Mouse (Mus musculus) ovary, postnatal 36 days (tissue): ENCODE measurements around the gene Iah1.
A peak's percentile ranks its signal among the peaks of the same experiment; 100 is the strongest.

Source experiments
- DNase-seq: peaks from one replicate; pipeline ENCODE4 v3.0.0; 2022; ENCODE audit warnings: low spot score, mixed read lengths

Gene Iah1

GRCm38 (mm10) chr12:21315923-21316868 is at the start of gene Iah1:
Gene Iah1 (plus strand): TSS chr12:21316389.
- peak; percentile 86 for DNase-seq

- no peak for DNase-seq
Measured at GRCm38 (mm10) chr12:21266784-21267098, 49.4 kb upstream of the Iah1 start.

DNA sequence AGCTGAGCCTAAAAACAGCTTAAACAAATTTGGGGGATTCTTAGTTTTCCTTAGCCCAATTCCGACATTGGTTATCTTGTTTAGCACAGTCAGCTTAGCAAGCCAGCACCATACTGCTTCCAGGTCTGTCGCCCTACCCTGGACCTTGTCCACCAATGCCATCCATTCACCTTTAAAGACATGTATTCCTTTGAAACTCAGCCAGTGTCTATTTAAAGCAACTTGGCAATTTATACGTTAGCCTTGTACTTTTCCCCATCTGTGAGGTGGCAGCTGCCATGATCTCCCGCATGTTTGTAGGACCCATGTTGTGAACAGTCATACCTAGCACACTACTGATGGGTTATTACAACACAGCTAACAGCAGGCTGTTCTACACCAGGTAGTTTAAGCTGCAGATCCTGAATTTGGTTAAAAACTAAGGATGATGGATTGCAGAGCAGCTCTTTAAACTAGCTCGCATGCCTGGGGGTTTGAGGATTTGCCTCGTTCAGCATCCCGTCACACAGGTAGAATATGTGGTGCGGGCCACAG is 48.0 kb upstream of the Iah1 start:
- DNase-seq = no peak

DNA sequence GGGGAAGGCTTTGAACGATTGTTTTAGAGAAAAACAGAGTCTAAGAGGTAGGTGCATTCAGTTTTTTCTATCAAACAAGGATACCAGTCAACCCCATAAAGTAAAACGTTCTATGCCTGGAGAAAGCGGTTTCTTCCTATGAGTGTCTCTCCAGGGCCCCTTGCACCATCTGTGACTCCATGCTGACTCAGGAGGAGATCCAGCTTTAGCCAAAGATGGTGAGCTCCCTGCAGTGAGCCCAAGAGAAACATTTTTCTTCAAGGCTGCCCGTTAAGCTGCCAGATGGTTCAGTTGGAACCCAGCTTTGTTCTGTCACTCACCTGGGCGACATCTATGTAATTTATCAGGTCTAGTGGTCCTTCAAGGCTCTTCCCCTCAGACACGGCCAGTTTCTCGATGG is 41.7 kb upstream of the Iah1 start:
- DNase-seq = no peak

DNA sequence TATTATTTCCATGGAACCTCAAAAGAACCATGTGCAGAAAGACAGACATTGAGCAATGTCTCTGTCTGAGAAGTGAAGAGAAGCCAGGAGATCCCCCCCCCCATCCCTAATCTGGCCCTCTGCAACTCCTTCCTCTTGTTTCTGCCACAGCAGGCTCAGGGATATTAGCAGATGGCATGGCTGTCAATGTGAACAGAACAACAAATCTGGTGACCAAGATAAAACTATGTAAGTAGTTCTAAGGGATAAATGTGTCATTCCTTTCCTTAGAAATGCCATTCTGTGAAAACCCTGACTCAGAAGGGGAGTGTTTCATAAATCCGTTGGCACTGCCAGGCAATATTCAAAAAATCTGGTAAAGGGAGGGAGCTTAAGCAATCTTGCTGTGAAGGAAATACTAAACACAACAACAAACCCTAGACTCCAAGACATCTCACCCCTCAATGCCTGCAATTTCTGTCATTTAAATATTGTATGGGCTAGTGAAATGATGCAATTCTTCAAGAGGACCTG is 38.8 kb upstream of the Iah1 start:
- DNase-seq = no peak

DNA sequence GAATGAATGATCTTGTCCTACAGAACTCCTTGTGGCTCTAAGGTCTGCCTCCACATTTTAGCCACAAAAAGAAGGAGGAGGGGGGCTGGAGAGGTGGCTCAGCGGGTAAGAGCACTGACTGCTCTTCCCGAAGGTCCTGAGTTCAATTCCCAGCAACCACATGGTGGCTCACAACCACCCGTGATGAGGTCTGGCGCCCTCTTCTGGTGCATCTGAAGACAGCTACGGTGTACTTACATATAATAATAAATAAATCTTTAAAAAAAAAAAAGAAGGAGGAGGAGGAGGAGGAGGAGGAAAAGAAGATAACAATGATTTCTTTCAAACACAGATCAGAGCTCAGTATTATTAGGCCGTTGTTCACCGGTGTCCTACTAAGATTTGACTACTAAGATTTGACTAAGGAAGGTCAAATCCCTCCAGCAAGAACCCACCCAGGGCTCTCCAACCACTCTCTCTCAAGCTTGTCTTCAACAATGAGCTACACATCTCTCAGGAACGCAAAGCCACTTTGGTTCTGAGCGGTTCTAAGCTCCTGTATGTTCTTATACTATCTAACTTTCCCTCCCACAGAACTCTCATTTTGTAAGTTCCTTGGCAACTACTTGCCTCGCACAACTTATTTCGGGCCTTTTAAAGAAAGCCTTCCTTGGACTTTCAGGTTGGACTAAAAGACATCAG is 31.3 kb upstream of the Iah1 start, which contains the start of gene Cpsf3:
Cpsf3 (plus strand) TSS at position 631 of the 681 bp plus-strand sequence.
- no peak for DNase-seq

DNA sequence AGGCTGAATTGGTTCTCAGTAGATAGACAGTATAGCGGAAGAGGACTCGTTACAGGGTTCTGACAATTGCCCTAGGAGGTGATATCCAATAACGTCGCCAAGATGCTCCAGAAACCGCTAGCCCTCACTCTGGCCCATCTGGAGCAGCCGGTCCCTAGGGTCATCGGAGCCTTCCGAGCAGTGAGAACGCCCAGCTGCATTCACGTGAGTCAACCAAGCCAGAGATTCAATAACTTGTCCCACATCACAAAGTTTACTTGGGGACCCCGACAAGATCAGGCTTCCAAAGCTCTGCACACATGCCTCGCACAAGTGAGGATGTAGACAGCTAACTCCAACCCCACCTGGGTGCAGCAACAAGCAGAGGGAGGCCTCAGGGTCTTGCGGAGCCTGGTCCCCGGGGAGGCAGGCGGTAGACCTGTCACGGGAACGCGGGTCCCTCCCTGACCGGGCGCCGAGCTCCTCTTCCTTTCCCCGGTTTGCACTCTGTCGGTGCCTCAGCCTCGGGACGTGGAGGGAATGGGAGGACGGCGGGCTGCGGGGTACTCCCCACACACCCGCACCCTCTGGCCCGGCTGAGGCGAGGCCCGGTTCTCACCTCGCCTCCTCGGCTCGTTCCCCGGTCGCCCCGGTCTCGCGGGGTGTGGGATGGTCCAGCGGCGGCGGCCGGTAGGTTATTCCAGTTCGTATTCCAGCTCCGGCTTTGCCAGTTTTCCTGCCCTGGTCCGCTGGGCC is 30.5 kb upstream of the Iah1 start:
- no peak for DNase-seq

DNA sequence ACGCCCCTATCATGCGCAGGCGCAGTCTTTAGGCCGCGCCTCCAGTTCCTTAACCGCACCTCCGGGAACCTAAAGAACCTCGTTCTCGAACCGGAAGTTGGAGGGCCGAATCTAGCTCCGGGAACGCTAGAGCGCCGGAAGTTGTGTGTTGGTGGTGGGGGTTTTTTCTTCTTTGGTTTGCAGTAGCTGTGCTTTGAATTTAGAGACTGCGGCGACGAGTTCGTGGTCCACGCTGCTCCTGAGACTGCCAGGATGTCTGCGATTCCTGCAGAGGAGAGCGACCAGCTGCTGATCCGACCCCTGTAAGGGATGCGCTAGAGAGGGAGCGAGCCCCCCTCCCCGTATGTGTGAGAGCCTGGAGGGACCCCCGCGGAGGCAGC is 30.0 kb upstream of the Iah1 start, which contains the start of gene Itgb1bp1:
Itgb1bp1 (minus strand) TSS at position 42 of the 380 bp plus-strand sequence.
- peak; percentile 99 for DNase-seq

DNA sequence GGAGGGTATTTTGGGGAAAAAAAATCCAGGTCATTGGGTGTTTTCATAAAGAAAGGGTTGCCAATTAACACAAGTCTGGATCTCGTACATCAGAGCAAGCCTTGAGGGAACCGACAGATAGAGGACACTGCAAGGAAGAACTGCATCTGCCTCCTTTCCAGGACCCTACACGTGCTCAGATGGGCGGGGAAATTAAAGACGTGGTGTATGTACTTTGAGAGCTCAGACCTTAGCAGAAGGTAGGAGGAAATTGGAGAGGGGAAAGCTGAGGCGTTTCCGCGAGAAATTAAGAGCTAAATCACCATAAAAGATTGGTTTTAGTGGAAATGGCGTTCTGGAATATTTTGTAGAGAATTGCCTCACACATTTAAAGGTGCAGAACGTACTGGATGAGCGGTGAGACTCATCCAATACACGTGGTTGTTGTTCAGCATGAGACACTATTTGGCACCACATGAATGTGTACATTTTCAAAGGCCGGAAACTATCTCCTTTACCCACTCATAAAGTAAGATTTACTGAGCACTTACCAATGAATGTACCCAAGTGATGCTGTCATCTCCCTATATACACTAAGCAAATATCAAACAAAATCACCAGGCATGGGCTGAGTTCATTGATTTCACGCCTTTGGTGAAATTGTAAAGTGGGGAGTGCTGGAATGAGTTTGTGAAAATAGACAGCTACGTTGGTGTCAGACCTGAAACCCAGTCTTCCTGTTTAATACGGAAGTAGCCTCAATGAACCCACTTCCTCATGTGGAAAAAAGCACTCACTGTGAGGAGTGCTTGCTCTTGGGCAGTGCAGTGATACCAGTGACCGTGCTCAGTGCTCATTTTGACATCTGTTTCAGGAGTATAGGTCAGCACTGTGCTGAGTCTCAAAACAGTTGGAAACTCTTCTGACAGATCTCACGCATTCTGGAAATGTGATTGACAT is 29.2 kb upstream of the Iah1 start:
- DNase-seq = no peak

GRCm38 (mm10) chr12:21288716-21289395 is 27.3 kb upstream of the Iah1 start:
- DNase-seq = no peak

- no peak for DNase-seq
Measured at GRCm38 (mm10) chr12:21289651-21290050, 26.5 kb upstream of the Iah1 start.

DNA sequence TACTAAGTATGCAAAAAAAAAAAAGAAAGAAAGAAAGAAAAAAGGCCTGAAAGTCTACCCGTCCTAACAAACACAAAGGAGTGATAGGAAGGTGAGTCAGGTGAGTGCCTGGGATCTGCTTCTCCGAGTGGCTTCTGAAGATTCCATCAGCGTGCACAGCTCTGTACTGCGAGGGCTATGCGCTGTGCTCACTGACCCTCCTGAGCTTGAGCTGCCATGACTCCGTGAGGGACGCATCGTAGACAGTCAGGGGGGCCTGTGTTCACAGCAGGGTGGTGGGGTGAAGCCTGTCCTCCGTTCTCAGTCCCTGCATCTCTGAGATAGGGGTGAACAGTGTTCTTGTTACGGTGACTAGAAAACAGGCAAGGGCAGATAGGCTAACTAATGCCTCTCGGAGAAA is 17.3 kb upstream of the Iah1 start:
- DNase-seq = no peak

DNA sequence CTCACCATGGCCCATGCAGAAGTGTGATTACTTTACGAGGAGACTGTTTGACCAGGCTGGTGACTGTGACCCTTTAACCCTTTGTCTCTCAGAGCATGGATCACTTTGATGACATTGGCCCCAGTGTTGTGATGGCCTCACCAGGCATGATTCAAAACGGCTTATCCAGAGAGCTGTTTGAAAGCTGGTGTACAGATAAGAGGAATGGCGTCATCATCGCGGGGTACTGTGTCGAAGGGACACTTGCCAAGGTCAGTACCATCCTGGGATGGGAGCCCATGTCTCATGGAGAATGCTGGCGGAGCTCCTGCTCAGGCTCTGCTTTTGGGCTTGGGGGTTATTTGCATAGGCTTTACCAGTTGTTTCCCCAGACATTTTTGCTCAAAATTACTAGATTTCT is 14.9 kb upstream of the Iah1 start:
- no peak for DNase-seq

DNA sequence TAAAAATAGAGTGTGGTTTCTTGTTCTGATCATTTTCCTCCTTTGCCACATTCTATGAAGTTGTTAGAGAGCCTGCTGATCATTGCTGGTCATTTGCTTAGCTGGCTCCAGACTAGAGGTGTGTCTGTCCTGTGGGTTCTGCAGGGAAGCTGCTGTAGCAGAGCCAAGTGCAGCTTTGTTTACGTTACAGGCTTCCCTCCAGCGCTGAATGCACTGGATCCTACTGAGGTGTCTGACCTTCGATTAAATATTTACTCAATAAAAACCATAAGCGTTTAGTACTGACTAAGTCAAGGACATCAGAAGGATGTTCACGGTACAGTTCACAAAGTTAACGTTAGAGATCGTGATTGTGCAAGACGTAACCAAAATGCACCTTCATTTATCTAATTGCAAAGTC is 14.3 kb upstream of the Iah1 start:
- no peak for DNase-seq

DNA sequence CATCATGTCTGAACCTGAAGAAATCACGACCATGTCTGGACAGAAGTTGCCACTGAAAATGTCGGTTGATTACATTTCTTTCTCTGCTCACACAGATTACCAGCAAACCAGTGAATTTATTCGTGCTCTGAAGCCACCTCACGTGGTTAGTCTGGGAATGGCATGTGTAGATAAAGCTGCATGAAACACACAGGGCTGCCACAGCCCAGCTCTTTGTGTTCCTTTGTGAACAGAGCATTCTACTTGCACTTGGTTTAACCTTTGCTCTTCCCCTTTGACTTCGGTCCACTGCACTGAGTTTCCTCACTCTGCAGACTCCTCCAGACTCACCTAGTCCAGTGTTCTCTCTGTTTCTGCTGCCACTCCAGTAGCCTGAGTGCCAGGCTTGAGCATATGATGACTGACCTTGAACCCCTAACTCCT is 13.8 kb upstream of the Iah1 start:
- DNase-seq = no peak

GRCm38 (mm10) chr12:21305741-21306140 is 10.4 kb upstream of the Iah1 start:
- DNase-seq = no peak

DNA sequence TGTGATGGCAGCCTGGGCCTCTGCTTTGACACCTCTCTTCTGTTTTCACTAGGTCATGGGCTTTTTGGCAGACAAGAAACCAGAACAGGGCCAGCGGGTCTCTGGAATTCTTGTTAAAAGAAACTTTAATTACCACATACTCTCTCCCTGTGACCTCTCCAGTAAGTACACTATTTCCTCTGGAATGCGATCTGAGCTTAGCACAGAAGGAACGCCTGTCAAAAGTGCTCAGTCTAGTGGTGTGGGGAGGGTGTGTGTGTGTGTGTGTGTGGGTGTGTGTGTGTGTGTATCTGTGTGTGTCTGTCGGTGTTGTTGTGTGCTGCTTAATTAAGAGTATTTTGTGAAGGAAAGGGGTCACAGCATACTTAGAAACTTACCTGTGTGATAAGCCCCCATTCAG is 9.5 kb upstream of the Iah1 start:
- no peak for DNase-seq

GRCm38 (mm10) chr12:21312201-21312600 is 4.0 kb upstream of the Iah1 start:
- no peak for DNase-seq

GRCm38 (mm10) chr12:21316869-21317265 is 678 bp downstream of the Iah1 start:
- DNase-seq = no peak

DNA sequence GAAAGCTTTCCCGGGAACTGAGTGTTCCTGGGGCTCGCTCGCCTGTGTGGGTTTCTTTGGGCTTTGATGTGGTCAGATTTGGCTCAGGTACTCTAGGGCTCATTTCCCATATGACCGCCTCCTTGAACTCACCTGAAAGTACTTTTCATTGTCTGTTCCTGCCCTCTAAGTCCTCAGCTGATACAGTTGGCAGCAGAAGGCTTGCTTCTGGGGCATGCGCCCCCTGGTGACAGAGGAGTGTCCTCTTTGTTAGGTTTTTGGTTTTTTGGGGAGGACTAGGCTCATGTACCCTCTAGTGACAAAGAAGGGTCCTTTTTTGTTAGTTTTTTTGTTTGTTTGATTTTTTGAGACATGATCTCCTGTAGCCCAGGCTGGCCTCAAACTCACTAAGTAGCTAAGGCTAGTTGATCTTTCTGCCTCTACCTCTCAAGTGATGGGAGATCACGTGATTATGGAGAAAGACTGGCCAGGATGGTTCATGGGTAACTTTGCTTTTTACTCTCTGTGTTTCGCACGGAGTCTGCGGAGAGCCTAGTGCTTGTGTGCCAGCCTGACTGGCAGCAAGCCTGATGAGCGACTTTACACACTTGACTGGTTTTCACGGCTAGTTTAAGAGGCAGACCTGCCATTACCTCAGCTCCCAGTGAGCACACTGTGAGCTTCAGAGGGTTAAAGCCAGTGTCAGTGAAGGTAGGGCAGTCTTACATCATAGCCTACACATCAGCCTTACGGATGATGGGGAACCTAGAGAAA is 2.1 kb downstream of the Iah1 start:
- DNase-seq = peak; percentile 57
